Comparison of ENCODE assay signal across 13 mouse cellular contexts in the genomic region with DNA sequence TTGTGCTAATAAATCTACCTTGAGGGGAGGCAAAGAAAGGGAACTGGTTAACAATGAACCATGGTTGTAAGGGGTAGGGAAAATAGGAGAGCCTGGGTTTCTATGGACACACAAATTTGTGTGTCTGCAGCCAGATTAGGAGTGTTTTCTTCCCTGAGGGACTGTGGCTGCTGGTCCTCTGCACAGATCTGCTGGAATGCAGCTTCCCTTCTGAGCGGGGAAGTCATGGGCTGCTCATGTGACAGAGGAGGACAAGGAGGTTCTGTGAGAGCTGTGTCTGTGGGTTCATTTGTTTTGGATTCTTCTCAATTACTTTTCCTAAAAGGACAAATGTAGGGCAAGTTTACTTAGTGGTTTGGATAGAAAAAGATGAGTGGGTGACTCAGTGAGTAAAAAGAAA. TPM values are rescaled to one million over a fixed set of nuclear protein-coding genes. Genes with fewer than 3 reads are reported as not detected.
DNase-seq lines count a peak whose midpoint lies in the region; ATAC-seq lines count a peak whose summit lies in the region.
"Had no signal": no experiment of that assay in that cellular context is flagged by ENCODE, and none has a peak within 500 bp of the region (broad histone marks: within the 10 kb centered on the region; RNA-seq: fewer than 3 reads in every experiment).

No protein-coding gene starts in this region.

- H3K4me1 ChIP-seq in kidney, embryonic 14.5 days (ENCODE audit: control insufficient read depth, insufficient read depth, low read length): no peaks in the 10 kb centered on the region
- H3K4me1 ChIP-seq in hindbrain, embryonic 15.5 days (replicated peaks): peaks cover 13% of the 10 kb centered on the region

- H3K36me3 ChIP-seq in kidney, embryonic 14.5 days (ENCODE audit: control insufficient read depth, insufficient read depth, low read length): no peaks in the 10 kb centered on the region
- H3K36me3 ChIP-seq in hindbrain, embryonic 15.5 days: no peaks in the 10 kb centered on the region
- H3K36me3 ChIP-seq: limb, embryonic 13.5 days; stomach, embryonic 15.5 days had no signal

- H3K4me2 ChIP-seq in kidney, embryonic 14.5 days (replicated peaks; ENCODE audit: low read depth, low read length): no peak overlapping the region
- H3K4me2 ChIP-seq in hindbrain, embryonic 15.5 days: no peak overlapping the region
- H3K4me2 ChIP-seq: limb, embryonic 13.5 days; stomach, embryonic 15.5 days had no signal

- intact Hi-C loops in left cerebral cortex, postnatal 14 days (cut with DNase I): no loop called here

- H3K4me3 ChIP-seq in kidney, embryonic 14.5 days (ENCODE audit: low read length): no peak overlapping the region
- H3K4me3 ChIP-seq in hindbrain, embryonic 15.5 days: no peak overlapping the region
- H3K4me3 ChIP-seq: limb, embryonic 13.5 days; stomach, embryonic 15.5 days had no signal

- no peaks in the 10 kb centered on the region for H3K27me3 ChIP-seq in kidney, embryonic 14.5 days (ENCODE audit: control insufficient read depth, insufficient read depth, low read length)
- H3K27me3 ChIP-seq in hindbrain, embryonic 15.5 days: no peaks in the 10 kb centered on the region
- H3K27me3 ChIP-seq: limb, embryonic 13.5 days; stomach, embryonic 15.5 days had no signal

- H3K9ac ChIP-seq in kidney, embryonic 14.5 days (ENCODE audit: low read depth, low read length): no peak overlapping the region
- no peak overlapping the region for H3K9ac ChIP-seq in hindbrain, embryonic 15.5 days
- H3K9ac ChIP-seq: limb, embryonic 13.5 days; stomach, embryonic 15.5 days had no signal

- no peak overlapping the region for H3K27ac ChIP-seq in kidney, embryonic 14.5 days (ENCODE audit: low read depth, low read length)
- H3K27ac ChIP-seq in hindbrain, embryonic 15.5 days (replicated peaks): peak overlapping the region; percentile 3; the same call in 1 of the 2 replicates
- H3K27ac ChIP-seq: limb, embryonic 13.5 days; stomach, embryonic 15.5 days had no signal

- DNase-seq in embryo, embryonic 10 days (ENCODE audit: low spot score): peak; percentile 54
- DNase-seq in embryo, embryonic 9.5 days (ENCODE audit: extremely low spot score): no peak
- DNase-seq in kidney, postnatal 10 days: peak; percentile 15
- DNase-seq in embryo, embryonic 10.5 days (ENCODE audit: low spot score): peak; percentile 39
- DNase-seq in urinary bladder, postnatal 25 days (ENCODE audit: low spot score): no peak
- DNase-seq in left cerebral cortex, postnatal 14 days (ENCODE audit: low spot score in 2 of 2): no peak
- DNase-seq: cerebellum, postnatal 10 days; thymus, postnatal 14 days had no signal

- no peak for ATAC-seq in kidney, embryonic 14.5 days (ENCODE audit: low FRiP score, low TSS enrichment)
- no peak for ATAC-seq in hindbrain, embryonic 15.5 days (ENCODE audit: low FRiP score, low read depth)
- ATAC-seq: intestine, postnatal 0 days had no signal

- H3K9me3 ChIP-seq in kidney, embryonic 14.5 days (ENCODE audit: control insufficient read depth, low read length): no peaks in the 10 kb centered on the region
- no peaks in the 10 kb centered on the region for H3K9me3 ChIP-seq in hindbrain, embryonic 15.5 days
- H3K9me3 ChIP-seq: limb, embryonic 13.5 days; stomach, embryonic 15.5 days had no signal

- WGBS in kidney, embryonic 14.5 days: 26% methylated on average over 1 of the region's 1 CpGs
- WGBS in hindbrain, embryonic 15.5 days: 27% methylated on average over 1 of the region's 1 CpGs

RNA-seq across cellular contexts. Expression of gene Sox11, which starts 48.2 kb away (rescaled TPM):
- 109 and 115 TPM in 2 replicates for polyA plus RNA-seq in kidney, embryonic 14.5 days (2014; fragmentation: Nextera tagmentation; extraction: Ambion mirVana)
- polyA plus RNA-seq in hindbrain, embryonic 15.5 days (2015; fragmentation: Nextera tagmentation; extraction: Ambion mirVana): 278 and 318 TPM in 2 replicates
- 10 to 100 TPM; 15.1 to 18.1 TPM for total RNA-seq in left cerebral cortex, postnatal 14 days (2021)

Comparison
In these comparisons a context has a peak if more than half of its experiments do, and no peak if none do; other contexts are left out.
1. DNase-seq: peak in embryo, embryonic 10 days (single experiment), kidney, postnatal 10 days (single experiment) and embryo, embryonic 10.5 days (single experiment); none in embryo, embryonic 9.5 days (single experiment), urinary bladder, postnatal 25 days (single experiment) and left cerebral cortex, postnatal 14 days (0 of 2).